ENCODE assay signal across 30 mouse cellular contexts in genomic region chr11:121734184-121734583, GRCm38 (mm10). TPM values are rescaled to one million over a fixed set of nuclear protein-coding genes. Genes with fewer than 3 reads are reported as not detected.
DNase-seq lines count a peak whose midpoint lies in the region; ATAC-seq and TF ChIP-seq lines count a peak whose summit lies in the region.
"Had no signal": no experiment of that assay in that cellular context is flagged by ENCODE, and none has a peak within 500 bp of the region (broad histone marks: within the 10 kb centered on the region; RNA-seq: fewer than 3 reads in every experiment).

No protein-coding gene starts in this region.

- H3K4me1 ChIP-seq in liver, adult 2 months (ENCODE audit: control insufficient read depth, insufficient read depth, low read length), result no peaks in the 10 kb centered on the region
- H3K4me1 ChIP-seq in MEL (ENCODE audit: control insufficient read depth in 1 of 2, insufficient read depth in 2 of 2, low read length in 2 of 2), result no peaks in the 10 kb centered on the region
- H3K4me1 ChIP-seq: neural tube, embryonic 15.5 days had no signal

- TF ChIP-seq CTCF in liver, adult 2 months (IDR thresholded peaks at IDR 0.05; ENCODE audit: low read depth, low read length), result no peak
- TF ChIP-seq CTCF in MEL (IDR thresholded peaks at IDR 0.05 in 2 of 3, conservative IDR thresholded peaks at IDR 0.05 in 1 of 3; ENCODE audit: control insufficient read depth in 1 of 3, insufficient read depth in 1 of 3, low read depth in 2 of 3, low read length in 3 of 3, poor library complexity in 1 of 3, severe bottlenecking in 1 of 3), result no peak

- intact Hi-C loops in heart, postnatal 25 days (cut with DNase I), result no loop called here

- 67% methylated on average over 1 of the region's 1 CpGs for WGBS in liver, adult 2 months

- no peaks in the 10 kb centered on the region for H3K79me2 ChIP-seq in liver, adult 2 months (ENCODE audit: control insufficient read depth, insufficient read depth, low read length)
- no peaks in the 10 kb centered on the region for H3K79me2 ChIP-seq in MEL (ENCODE audit: control insufficient read depth, insufficient read depth, low read length, poor library complexity)

- TF ChIP-seq EP300 in MEL (IDR thresholded peaks at IDR 0.05; ENCODE audit: low read depth in 1 of 2, low read length in 2 of 2), result no peak

- no peak overlapping the region for H3K9ac ChIP-seq in liver, adult 2 months (ENCODE audit: low read depth, low read length)
- no peak overlapping the region for H3K9ac ChIP-seq in MEL (ENCODE audit: control insufficient read depth, low read depth, low read length, poor library complexity, severe bottlenecking)
- H3K9ac ChIP-seq: forebrain, embryonic 12.5 days; hindbrain, embryonic 13.5 days; limb, embryonic 15.5 days; neural tube, embryonic 15.5 days had no signal

- H3K4me3 ChIP-seq in liver, adult 2 months (ENCODE audit: insufficient read depth, low read depth, low read length), result no peak overlapping the region
- H3K4me3 ChIP-seq in MEL (ENCODE audit: control insufficient read depth in 1 of 2, insufficient read depth in 1 of 2, low read depth in 2 of 2, low read length in 2 of 2), result no peak overlapping the region
- H3K4me3 ChIP-seq: erythroblast, embryonic 14.5 days; forebrain, embryonic 12.5 days; hindbrain, embryonic 13.5 days; limb, embryonic 15.5 days; neural tube, embryonic 15.5 days had no signal

- no peaks in the 10 kb centered on the region for H3K27me3 ChIP-seq in liver, adult 2 months (ENCODE audit: control insufficient read depth, insufficient read depth, low read length)
- peaks cover 2 to 3% of the 10 kb centered on the region in 2 experiments; a peak in 2 of 4 replicates for H3K27me3 ChIP-seq in MEL (ENCODE audit: control insufficient read depth in 1 of 2, insufficient read depth in 2 of 2, low read length in 2 of 2)
- H3K27me3 ChIP-seq: CH12.LX; forebrain, embryonic 12.5 days; hindbrain, embryonic 13.5 days; limb, embryonic 15.5 days; neural tube, embryonic 15.5 days; Patski had no signal

- TF ChIP-seq POLR2A in liver, adult 2 months (IDR thresholded peaks at IDR 0.05; ENCODE audit: extremely low read depth, insufficient read depth, low read length), result no peak
- no peak for TF ChIP-seq POLR2A in MEL (IDR thresholded peaks at IDR 0.05; ENCODE audit: control insufficient read depth in 1 of 2, insufficient read depth in 1 of 2, low read depth in 1 of 2, low read length in 2 of 2, poor library complexity in 1 of 2)

- peak; percentile 66 for ATAC-seq in granulocyte monocyte progenitor cell, adult 5-6 weeks (replicated peaks; ENCODE audit: poor library complexity, severe bottlenecking)
- peak; percentile 68 for ATAC-seq in megakaryocyte progenitor cell, adult 5-6 weeks (replicated peaks; ENCODE audit: poor library complexity)
- ATAC-seq: intestine, postnatal 0 days had no signal

- H3K27ac ChIP-seq in liver, adult 2 months (replicated peaks; ENCODE audit: insufficient read depth, low read depth, low read length), result no peak overlapping the region
- H3K27ac ChIP-seq in MEL (ENCODE audit: control insufficient read depth, low read depth, low read length), result no peak overlapping the region
- H3K27ac ChIP-seq: forebrain, embryonic 12.5 days; hindbrain, embryonic 13.5 days; limb, embryonic 15.5 days; neural tube, embryonic 15.5 days had no signal

- H3K9me3 ChIP-seq in MEL (replicated peaks; ENCODE audit: insufficient read depth, low read length), result no peaks in the 10 kb centered on the region
- H3K9me3 ChIP-seq: forebrain, embryonic 12.5 days; hindbrain, embryonic 13.5 days; limb, embryonic 15.5 days; neural tube, embryonic 15.5 days had no signal

- peak; percentile 39 for DNase-seq in liver, adult 2 months (ENCODE audit: extremely low read depth, low read depth, low spot score)
- DNase-seq in liver (no peak), MEL (ENCODE audit: low read depth, low spot score) (peak; percentile 54)
- DNase-seq in ovary, postnatal 36 days (ENCODE audit: low spot score), result no peak
- DNase-seq in heart, postnatal 25 days (ENCODE audit: low spot score), result no peak
- DNase-seq in lung, postnatal 10 days, result no peak
- DNase-seq: adrenal gland, postnatal 10 days; cerebellum, adult 11-12 months; cerebellum, adult 9-11 months; gastrocnemius, postnatal 25 days; heart, postnatal 4 days; kidney, adult 9 months; kidney, postnatal 10 days; layer of hippocampus, postnatal 36 days; left cerebral cortex, postnatal 4 days; lung, adult 18-20 months; midbrain, embryonic 14.5 days; right cerebral cortex, postnatal 4 days; thymus, adult 2 months; thymus, postnatal 4 days had no signal

- H3K36me3 ChIP-seq in liver, adult 2 months (ENCODE audit: control insufficient read depth, insufficient read depth, low read length), result no peaks in the 10 kb centered on the region
- H3K36me3 ChIP-seq in MEL (ENCODE audit: control insufficient read depth in 1 of 2, insufficient read depth in 2 of 2, low read length in 2 of 2), result no peaks in the 10 kb centered on the region
- H3K36me3 ChIP-seq: forebrain, embryonic 12.5 days; hindbrain, embryonic 13.5 days; limb, embryonic 15.5 days; neural tube, embryonic 15.5 days had no signal

- TF ChIP-seq RAD21 in MEL (IDR thresholded peaks at IDR 0.05; ENCODE audit: low read depth, low read length), result no peak

TF ChIP-seq in MEL, 35 proteins besides CTCF, POLR2A, EP300 and RAD21:
- no peak for TF ChIP-seq TAL1 (IDR thresholded peaks at IDR 0.05; ENCODE audit: low read length)
TF ChIP-seq in MEL: peak in this region for 0.

RNA-seq across cellular contexts. Expression of gene Metrnl, which starts 32.8 kb away (rescaled TPM):
- total RNA-seq in liver, adult 2 months (2014; rRNA removed), result 4.3 and 5.3 TPM in 2 replicates
- 4.8 and 5.5 TPM in 2 replicates for polyA plus RNA-seq in liver, adult 2 months (2012; rRNA removed)
- total RNA-seq in MEL (2012; rRNA removed), result 2.7 TPM in 2 replicates
- polyA plus RNA-seq in MEL (2012; ENCODE audit: insufficient read depth in 1 of 2, insufficient read length in 2 of 2, low read depth in 1 of 2, low replicate concordance in 2 of 2, missing spikeins in 1 of 2), result 1 to 10 TPM in 1 of 2 experiments, not detected in 1; 2.9 TPM
- total RNA-seq in granulocyte monocyte progenitor cell, adult 5-6 weeks (2014; fragmentation: Nextera tagmentation), result not detected in 2 replicates
- total RNA-seq in granulocyte monocyte progenitor cell, adult 5-6 weeks (2017), result 0.82 and 2.4 TPM in 2 replicates
- 1.3 and 1.7 TPM in 2 replicates for total RNA-seq in megakaryocyte progenitor cell, adult 5-6 weeks (2015)
- total RNA-seq in megakaryocyte progenitor cell, adult 5-6 weeks (2017), result 0.87 and 0.91 TPM in 2 replicates
- total RNA-seq in heart, postnatal 25 days (2021), result 10 to 100 TPM; 21.8 to 22.0 TPM

Comparison
In these comparisons a context has a peak if more than half of its experiments do, and no peak if none do; other contexts are left out.
1. DNase-seq: peak in liver, adult 2 months (single experiment) and MEL (single experiment); none in liver (single experiment), ovary, postnatal 36 days (single experiment), heart, postnatal 25 days (single experiment) and lung, postnatal 10 days (single experiment).